Mouse (Mus musculus) bone marrow, adult 2 months (tissue): Measurements from ENCODE around the gene Telo2.

Experiments
- CTCF ChIP-seq: fragments of 200-500 bp; IDR thresholded peaks from 2 replicates; pipeline ENCODE4 v1.5.1; 2011; ENCODE audit warnings: low read length, control low read depth; ENCODE audit not compliant: control insufficient read depth, insufficient read depth
- POLR2A ChIP-seq: fragments of 200-500 bp; IDR thresholded peaks from 2 replicates; pipeline ENCODE4 v1.6.1; 2011; ENCODE audit warnings: low read depth, mild to moderate bottlenecking, control low read depth, low read length, borderline replicate concordance; ENCODE audit not compliant: control insufficient read depth

DNA sequence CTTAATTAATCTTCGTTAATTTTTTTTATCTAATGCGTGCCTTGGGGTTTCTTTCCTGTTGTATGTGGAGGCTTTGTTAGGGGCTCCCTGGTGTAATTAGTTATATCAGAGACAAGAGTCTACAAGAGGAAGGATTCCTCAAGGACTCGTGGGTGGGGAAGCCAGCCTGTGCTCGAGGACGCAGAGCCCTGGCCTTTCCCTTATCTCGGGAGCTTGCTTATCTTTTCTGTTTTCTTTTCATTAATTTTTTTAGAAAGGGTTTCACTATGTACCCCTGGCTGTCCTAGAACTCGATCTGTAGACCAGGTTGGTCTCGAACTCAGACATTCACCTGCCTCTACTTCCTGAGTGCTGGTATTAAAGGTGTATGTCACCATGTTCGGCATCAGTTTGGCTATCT is 11.9 kb upstream of the Telo2 start:
- no peak for TF ChIP-seq POLR2A
- no peak for TF ChIP-seq CTCF
